Mouse (Mus musculus): ENCODE results near the gene Nudt21.

Nudt21 gene

DNA sequence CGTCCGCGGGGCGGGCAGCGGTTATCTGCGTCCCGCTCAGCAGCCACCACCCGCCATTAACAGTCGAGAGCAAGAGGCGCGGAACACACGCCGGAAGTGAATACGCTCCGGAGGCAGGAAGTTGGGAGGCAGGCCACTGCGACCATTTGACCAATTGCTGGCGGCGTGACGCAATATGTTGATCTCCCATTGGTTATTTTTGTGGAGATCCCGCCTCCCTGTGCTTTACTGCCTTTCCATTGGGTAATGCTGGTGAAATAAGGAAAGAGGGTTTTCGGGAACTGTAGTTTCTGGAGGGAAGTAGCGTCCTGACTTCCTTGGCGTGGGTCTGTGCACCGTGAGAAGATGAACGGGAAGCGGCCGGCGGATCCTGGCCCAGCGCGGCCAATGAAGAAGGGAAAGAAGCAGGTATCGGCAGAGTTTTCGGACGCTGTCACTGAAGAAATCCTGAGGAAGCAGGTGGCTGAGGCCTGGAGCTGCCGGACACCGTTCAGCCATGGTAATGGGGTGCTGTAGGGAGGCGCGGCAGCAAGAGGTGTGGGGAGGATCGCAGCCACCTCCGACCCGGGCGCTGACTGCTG is at the start of gene Nudt21, which contains the start of gene Ogfod1:
Nudt21 (minus strand) TSS at position 88 of the 581 bp plus-strand sequence.
Ogfod1 (plus strand) TSS at position 255 of the 581 bp plus-strand sequence.
- peak; percentile 100 for DNase-seq

GRCm38 (mm10) chr8:94076461-94077192 is 39.8 kb upstream of the Nudt21 start:
- no peak for DNase-seq

GRCm38 (mm10) chr8:94068793-94069192 is 32.0 kb upstream of the Nudt21 start:
- no peak for DNase-seq

DNA sequence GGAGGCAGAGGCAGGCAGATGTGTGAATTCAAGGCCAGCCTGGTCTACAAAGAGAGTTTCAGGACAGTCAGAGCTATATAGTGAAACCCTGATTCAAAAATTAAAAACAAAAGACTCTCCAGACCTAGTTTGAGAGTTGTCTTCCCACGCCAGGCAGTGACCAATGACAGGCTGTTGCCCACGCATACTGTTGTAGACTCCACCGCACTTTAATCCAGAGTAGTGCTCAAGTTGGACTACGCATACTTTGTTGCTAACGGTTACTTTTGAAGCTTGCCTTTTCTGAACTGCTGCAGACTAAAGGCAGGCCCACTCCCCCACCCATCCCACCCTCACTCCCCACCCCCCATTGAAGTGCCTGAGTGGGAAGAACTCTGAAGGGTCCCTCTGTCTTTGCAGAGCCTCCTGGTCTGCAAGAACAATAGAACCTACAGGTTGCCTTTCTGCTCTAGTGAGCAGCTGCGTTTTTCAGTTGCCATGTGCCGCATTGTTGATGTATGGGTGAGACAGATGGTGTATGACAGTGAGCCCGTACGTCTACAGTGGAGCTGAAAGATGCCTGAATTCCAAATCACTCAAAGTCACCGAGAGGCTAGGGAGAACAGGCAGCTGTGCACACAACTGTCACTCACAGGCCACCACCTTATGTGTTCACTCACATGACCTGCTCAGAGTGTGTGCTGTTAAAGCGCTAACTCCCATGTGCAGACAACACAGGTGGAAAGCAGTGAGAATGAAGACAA is 29.5 kb upstream of the Nudt21 start:
- DNase-seq: peak; percentile 90

GRCm38 (mm10) chr8:94057157-94057854 is 20.5 kb upstream of the Nudt21 start:
- peak; percentile 65 for DNase-seq

GRCm38 (mm10) chr8:94052696-94053095 is 15.9 kb upstream of the Nudt21 start:
- no peak for DNase-seq

DNA sequence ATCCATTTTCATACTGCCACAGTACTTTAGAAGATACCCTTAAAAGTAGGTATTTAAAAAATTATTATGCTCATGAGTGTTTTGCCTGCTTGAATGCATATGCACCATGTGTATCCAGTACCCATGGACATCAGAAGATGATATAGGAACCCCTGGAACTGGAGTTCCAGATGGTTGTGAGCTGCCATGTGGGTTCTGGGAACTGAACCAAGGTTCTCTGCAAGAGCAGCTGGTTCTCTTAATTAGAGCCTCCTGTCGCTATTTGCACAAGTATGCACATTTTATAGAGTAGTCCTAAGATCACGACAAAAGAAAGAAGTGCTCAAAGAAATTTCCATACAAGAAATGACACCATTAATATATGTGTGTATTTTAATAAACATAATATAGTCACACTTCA is 11.0 kb upstream of the Nudt21 start:
- no peak for DNase-seq

GRCm38 (mm10) chr8:94037806-94038205 is 975 bp upstream of the Nudt21 start:
- DNase-seq: peak; percentile 14

- peak; percentile 86 for DNase-seq
Observed at GRCm38 (mm10) chr8:94036541-94036940, 290 bp downstream of the Nudt21 start.

DNA sequence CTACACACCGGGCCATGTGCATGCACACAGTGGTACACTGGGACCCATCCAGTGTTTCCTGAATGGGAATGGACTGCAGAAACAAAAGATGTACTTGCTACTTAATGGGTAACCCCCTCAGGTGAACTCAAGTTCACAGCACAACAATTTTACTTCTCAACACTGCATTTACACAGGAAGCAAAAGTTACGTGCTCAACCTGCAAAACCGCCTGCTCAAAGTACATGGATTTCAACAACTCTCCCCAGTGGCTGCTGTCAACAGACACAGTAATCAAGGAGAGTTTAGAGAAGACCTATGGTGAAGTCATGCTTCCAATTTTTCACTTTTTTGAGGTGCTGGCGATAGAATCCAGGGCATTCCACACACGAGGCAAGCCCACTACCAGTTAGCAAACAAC is 1.6 kb downstream of the Nudt21 start:
- DNase-seq: no peak

- DNase-seq: no peak
Observed at GRCm38 (mm10) chr8:94033601-94034000, 3.2 kb downstream of the Nudt21 start.

- DNase-seq: no peak
Observed at GRCm38 (mm10) chr8:94029701-94030100, 7.1 kb downstream of the Nudt21 start.

GRCm38 (mm10) chr8:94023916-94024315 is 12.9 kb downstream of the Nudt21 start:
- no peak for DNase-seq

DNA sequence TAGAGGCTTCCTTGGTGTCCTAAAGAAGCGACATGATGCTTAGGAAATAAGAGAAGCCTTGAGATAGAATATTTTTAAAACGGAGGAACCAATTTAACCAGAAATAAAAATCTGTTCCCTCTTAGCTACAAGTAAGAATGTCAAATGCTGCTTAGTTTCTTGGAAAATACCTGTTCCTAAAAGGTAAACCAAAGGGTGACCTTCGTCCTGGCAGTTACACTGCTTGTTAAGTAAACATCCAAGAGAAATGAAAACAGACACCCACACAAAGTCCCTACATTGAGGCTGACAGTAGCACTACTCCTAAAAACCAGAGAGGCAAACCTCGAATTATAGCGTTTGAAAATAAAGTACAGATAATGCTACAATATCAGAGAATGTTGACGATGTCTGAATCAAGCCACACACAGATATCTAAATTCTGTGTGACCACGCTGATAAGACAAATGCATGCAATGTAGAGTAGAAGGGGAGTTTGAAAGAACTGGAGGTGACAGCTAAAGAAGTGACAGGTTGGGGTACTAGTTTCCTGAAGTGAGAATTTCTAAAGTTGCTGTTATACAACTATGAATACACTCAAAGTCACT is 23.7 kb downstream of the Nudt21 start:
- no peak for DNase-seq

- peak; percentile 86 for DNase-seq
Observed at GRCm38 (mm10) chr8:94012013-94012951, 24.5 kb downstream of the Nudt21 start, which contains the start of gene Amfr. Gene Amfr, minus strand, starts transcription at chr8:94012842.

DNA sequence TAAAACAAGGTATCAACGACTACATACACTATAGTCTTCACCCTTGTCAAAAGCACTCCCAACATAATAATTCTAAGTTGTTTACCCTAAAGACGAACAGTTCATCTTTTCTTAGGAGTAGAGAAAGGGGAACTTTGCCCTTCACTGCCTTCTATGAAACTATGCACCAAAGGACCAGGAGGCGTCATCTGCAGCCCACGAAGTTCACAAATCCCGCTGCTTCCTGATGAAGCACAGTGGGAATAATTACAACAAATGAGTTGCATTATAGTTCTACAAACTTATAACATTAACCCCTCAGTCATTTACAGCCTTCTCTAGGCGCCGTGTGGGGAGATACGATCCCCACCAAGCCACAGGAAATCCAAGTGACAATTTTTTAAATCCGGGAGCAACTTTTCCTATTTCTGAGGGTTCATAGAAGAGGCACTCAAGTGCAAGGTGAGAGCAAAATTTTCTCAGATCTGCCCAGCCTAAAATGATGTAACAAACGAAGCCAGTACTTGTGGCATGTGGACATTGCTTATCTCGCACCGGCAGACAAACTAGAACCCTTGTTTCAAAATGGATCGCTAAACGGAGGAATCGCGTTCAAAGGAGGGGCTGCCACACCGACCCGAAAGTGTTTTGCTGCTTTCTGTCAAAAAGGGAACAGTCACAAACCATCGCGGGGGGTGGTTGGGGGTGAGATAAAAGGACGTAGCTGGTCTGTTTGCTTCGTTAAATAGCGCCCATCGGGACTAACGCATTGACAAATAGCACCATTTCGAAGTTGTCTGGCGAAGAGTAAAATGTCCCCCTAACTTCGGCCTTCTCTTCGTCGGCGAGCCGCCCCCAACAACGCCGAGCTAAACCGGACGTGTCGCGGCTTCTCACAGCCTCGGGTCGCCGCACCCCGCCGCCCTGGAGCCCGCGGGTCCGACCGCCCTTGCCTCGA is 25.5 kb downstream of the Nudt21 start:
- no peak for DNase-seq

GRCm38 (mm10) chr8:94010101-94010705 is 26.6 kb downstream of the Nudt21 start:
- DNase-seq: no peak

- DNase-seq: no peak
Observed at GRCm38 (mm10) chr8:94009243-94009845, 27.5 kb downstream of the Nudt21 start.

DNA sequence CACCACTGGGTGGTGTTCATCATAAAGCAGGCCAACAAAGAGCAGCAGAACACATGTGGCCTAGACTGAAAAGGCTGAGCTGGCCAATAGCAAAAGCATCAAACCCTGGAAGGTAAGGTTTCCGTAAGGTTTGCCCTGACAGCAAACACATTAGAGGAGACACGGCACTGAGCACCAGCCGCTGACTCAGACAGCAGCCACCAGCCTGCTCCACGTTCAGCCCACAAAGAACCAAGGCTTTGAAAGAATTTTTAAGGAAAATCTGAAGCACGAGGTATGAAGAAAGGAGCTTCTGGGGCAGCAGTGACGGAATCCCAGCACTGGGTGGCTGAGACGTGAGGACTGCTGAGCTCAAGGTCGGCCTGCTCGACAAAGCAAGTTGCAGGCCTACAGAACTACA is 32.7 kb downstream of the Nudt21 start:
- no peak for DNase-seq

Data from retina, postnatal 1 day (tissue).